Mouse (Mus musculus) embryonic fibroblast, embryonic 13.5 days (primary cell): ENCODE data around the gene Gm5767.

ENCODE experiments used
- CTCF ChIP-seq: IDR thresholded peaks from 2 replicates; pipeline ENCODE4 v1.5.1; 2011; ENCODE audit warnings: mild to moderate bottlenecking, control low read depth, low read length, moderate library complexity, borderline replicate concordance; ENCODE audit not compliant: insufficient read depth
- POLR2A ChIP-seq: IDR thresholded peaks from 2 replicates; pipeline ENCODE4 v1.6.1; 2011; ENCODE audit warnings: low read depth, mild to moderate bottlenecking, control low read depth, low read length, moderate library complexity

GRCm38 (mm10) chr16:8675559-8675958 lies 5.0 kb upstream of the Gm5767 start:
- TF ChIP-seq POLR2A = no peak
- no peak for TF ChIP-seq CTCF
